Mouse (Mus musculus): ENCODE measurements around the gene Ece1.
A peak's percentile ranks its signal among the peaks of the same experiment; 100 is the strongest.
"Not testable (repeated sequence)": the region's sequence is repeated elsewhere in the genome, so short reads cannot be mapped to it uniquely, and the experiment has no call there.

The Ece1 gene

DNA sequence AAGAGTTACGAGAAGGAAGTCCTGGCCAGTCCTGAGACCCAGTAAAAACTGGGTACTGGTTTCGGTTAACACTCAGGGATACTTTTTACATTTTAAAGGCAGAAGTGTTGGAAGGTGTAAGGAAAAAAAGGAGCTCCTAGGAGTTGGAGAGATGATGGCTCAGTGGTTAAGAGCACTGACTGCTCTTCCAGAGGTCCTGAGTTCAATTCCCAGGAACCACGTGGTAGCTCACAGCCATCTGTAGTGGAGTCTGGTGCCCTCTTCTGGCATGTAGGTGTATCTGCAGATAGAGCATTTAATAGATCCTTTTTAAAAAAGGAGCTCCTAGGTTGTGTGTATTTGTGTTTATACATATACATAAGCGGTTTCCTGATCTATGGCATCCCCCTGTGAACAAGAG is 83.3 kb downstream of the Ece1 start:
- DNase-seq, result no peak

GRCm38 (mm10) chr4:137946419-137946818 is 84.4 kb downstream of the Ece1 start:
- no peak for DNase-seq

- DNase-seq, result peak; percentile 60
These were observed 90.8 kb downstream of the Ece1 start for GRCm38 (mm10) chr4:137952840-137953239.

DNA sequence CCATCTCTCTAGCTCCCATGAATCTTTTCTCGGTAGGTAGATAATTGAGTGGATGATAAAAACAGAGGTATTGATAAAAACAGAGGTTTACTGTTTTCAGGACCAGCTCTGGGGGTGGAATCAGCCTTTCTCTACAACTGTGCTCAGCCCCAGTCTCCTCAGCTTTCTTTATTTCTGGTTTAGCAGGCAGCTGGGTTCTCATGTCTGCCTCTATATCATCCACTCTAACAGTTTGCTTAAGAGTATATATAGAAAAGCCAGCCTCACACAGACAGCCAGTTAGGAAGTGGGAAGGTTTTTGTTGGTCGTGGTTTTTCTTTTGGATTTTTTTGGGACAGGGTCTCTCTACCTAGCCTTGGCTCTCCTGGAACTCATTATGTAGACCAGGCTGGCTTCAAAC is 92.1 kb downstream of the Ece1 start:
- no peak for DNase-seq

DNA sequence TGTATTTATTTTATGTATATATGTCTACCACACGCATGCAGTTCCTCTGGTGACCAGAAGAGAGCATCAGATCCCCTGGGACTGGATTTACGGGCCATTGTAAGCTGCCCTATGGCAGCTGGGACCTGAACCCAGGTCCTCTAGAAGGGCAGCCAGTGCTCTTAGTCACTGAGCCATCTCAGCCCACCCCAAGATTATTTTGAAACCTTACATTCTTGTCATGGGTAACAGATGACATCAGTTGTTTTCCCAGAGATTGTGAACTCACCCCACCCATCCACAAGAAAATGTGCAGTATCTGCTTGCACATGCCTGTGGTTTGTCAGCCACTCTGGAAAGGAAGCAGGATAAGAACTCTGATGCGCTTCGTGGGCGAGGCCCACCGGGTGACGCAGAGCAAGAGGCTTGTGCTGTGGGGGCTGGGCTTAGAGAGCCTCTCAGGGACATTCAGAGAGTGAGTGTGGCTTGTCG is 92.9 kb downstream of the Ece1 start:
- DNase-seq, result no peak

DNA sequence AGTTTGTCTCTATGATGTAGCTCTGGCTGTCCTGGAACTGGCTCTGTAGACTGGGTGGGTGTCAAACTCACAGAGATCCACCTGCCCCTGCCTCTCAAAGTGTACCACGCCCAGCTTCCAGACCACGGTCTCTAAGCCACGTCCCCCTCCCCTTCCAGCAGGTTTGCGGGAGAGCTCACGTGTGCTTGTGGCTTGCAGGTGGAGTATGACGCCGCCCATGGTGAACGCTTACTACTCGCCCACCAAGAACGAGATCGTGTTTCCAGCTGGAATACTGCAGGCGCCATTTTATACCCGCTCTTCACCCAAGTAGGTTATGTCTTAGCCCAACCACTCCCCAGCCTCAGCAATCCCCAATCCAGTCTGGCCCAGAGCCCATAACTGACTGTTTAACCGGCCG is 94.2 kb downstream of the Ece1 start:
- no peak for DNase-seq

DNA sequence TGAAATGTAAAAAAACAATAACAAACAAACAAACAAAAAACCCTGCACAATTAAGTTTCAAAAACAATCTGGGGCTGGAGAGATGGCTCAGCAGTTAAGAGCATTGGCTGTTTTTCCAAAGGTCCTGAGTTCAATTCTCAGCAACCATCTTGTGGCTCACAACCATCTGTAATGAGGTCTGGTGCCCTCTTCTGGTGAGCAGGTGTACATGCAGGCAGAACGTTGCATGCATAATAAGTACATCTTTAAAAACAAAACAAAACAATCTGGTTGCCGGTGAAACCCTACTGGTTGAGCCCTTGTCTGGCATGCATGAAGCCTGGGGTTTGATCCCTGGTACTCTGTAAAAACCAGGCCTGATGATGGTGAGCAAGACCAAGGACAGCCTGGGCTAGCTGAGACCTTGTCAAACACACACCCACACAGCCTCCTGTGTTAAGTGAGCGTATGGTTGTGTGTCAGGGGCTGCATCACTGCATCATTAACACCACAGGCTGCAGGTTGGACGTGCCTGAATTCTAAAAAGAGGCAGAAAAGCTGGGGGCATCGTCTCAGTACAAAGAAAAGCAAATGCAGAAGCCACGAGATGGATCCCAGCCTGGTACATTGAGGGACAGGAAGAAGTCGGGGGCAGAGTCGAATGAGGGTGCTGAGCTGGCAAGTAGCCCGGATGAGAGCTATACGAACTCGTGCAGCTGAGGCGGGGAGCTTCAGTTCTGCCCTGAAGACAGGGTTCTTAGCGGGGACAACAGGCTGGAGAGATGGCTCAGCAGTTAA is 98.0 kb downstream of the Ece1 start:
- DNase-seq, result no peak

DNA sequence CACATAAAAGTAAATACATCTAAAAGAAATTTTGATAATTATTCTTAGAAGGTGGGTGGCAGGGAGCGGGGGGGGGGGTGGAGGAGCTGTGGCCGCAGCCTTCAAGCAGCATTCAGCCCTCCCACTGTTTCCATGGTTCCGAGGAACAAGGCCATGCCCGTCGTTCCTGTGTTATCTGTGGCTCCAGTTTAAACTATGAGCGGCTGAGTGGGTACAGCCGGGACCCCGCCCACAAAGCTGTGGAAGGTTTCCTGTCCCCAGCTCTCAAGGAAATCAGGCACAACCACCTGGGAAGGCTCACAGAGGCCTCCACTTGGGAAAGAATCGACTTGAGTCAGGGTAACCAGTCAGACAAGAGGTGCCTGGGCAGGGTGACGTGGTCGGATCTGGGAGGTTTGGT is 98.7 kb downstream of the Ece1 start:
- no peak for DNase-seq

DNA sequence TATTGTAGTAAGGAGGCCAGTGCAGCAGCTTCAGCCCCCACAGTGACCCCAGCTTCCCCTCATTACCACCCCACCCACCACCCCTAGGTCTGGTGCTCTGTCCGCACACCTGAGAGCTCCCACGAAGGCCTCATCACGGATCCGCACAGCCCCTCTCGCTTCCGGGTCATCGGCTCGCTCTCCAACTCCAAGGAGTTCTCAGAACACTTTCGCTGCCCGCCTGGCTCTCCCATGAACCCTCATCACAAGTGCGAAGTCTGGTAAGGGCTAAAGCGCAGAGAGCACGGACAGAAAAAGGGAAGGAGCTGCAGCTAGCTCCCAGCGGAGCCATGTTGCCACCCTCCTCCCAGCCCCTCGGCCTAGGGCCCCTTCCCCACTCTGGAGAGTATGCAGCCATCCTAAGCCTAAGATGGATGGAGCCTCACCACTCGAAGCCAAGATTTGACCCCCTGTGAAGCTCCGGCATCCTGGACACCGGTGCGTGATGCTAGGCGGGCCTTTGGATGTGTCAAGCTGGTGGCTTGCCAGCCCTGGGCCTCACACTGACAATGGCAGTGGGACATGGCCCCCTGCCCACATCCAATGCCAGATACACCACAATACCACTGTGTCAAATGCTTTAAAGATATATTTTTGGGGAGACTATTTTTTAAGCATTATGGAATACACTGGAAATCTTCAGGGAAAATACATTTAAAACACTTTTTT is 100.8 kb downstream of the Ece1 start:
- DNase-seq, result no peak

DNA sequence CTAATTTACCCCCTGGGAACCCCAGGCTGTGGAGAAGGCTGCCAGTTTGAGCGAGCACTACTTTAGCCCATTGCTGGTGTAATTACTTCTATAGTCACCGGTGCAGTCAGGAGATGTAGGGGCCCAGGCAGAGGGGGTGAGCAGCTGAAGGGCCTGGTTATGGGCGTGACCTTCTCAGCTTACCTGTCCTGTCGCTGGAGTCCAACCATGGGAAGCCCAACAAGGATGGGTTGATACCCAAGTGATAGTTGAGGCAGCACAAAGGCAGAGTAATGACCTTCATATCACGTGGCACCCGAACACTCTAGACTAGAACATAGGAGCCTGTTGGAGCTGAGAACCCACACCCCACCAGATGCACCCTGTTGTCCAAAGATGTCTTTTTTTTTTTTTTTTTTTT is 101.4 kb downstream of the Ece1 start:
- no peak for DNase-seq

DNA sequence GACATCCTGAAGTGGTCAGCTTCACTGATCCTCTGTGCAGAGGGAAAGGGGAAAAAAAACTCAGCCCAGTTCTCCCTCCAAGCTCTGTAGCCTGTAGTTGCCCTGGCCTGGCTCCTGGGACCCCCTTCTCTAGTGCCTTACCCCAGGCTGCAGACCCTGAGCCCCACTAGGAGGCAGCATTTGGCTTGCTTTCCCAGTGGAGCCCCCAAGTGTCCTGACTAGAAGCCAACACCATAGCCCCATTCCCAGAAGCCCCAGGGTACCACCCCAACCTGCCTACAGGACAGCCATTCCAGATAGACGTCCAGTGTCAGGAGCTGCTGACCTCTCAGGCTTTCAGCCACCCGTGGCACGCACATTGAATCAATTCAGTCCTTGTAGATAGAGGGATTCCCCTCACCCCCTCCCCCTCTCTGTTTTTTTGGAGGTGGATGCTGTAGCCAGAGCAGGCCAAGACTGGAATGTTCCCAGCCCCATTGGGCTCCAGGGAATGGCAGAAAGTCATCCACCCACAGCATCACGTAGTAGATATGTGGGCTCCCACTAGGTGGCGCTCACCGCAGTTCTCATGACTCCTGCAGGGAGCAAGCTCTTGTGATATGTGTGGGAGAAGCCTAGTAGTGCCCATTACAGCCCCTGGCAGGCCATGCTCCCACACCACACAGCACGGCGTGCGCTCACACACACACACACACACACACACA is 102.0 kb downstream of the Ece1 start:
- DNase-seq, result peak; percentile 79

DNA sequence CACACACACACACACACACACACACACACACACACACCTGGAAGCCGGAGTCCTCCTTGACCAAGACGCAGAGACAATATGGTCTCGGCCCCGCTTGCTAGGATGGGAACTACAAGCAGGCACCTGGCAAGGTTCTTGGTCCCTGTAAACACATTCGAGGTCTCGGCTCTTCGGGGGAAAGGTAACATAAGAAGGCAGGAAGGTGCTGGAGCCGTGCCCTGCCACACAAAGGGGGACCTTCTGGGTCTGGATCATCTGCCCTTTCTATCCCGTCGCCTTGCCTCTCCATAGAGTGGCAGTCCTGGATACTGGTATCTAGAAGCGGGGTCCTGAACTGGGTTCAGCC is 102.5 kb downstream of the Ece1 start:
- DNase-seq, result no peak

- peak; percentile 78 for DNase-seq
These were observed 106.2 kb downstream of the Ece1 start for GRCm38 (mm10) chr4:137968203-137968602.

DNA sequence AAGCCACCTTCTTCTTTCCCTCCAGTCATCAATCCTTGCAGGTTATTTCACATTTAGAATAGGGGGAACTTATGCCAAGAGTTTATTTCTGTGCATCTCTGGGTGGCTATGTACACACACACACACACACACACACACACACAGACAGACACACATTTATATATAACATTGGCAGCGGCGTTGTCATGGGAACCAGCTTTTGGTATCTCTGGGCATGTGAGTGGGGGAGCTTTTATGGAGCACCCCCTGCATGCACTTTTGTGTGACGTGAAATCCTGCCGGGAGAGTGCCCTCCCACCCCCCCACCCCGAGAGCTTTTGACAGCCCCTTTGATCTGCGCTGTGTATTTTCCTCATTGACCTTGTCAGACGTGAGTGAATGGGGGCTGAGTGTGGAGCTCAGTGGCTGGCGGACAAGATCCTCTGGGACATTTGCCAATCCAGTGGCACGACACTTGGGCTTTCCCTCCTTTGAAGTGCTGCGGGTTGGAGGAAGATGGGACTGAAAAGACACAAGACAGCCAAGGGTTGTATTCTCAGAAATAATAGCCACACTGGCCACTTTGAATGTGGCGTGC is 108.7 kb downstream of the Ece1 start:
- DNase-seq, result not testable (repeated sequence)

- not testable (repeated sequence) for DNase-seq
These were observed 112.9 kb downstream of the Ece1 start for GRCm38 (mm10) chr4:137974856-137975432.

DNA sequence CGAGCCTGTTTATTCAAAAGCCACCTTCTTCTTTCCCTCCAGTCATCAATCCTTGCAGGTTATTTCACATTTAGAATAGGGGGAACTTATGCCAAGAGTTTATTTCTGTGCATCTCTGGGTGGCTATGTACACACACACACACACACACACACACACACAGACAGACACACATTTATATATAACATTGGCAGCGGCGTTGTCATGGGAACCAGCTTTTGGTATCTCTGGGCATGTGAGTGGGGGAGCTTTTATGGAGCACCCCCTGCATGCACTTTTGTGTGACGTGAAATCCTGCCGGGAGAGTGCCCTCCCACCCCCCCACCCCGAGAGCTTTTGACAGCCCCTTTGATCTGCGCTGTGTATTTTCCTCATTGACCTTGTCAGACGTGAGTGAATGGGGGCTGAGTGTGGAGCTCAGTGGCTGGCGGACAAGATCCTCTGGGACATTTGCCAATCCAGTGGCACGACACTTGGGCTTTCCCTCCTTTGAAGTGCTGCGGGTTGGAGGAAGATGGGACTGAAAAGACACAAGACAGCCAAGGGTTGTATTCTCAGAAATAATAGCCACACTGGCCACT is 117.1 kb downstream of the Ece1 start:
- DNase-seq, result not testable (repeated sequence)

- no peak for DNase-seq
These were observed 120.8 kb downstream of the Ece1 start for GRCm38 (mm10) chr4:137982869-137983268.

- no peak for DNase-seq
These were observed 122.2 kb downstream of the Ece1 start for GRCm38 (mm10) chr4:137984212-137984611.

DNA sequence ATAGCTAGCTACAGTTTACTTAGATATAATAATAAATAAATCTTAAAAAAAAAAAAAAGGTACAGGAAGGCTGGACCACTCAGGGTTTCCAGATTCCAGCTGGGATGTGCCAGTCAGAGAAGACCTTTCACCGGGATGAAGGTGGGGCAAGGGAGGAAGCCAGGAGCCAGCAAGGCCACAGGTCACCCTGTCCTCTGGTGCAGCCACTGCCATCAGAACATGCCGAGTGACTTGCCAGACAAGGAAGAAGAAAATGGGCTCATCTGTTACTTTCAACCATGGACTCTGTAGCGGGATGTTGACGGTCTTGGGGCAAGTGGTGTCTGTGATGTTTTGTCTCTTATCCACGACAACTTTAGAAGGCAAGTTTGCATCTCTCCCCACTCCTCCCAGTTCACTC is 122.7 kb downstream of the Ece1 start:
- DNase-seq, result no peak

- DNase-seq, result no peak
These were observed 127.4 kb downstream of the Ece1 start for GRCm38 (mm10) chr4:137989426-137989825.

GRCm38 (mm10) chr4:137990433-137990832 is 128.4 kb downstream of the Ece1 start:
- no peak for DNase-seq

- no peak for DNase-seq
These were observed 129.2 kb downstream of the Ece1 start for GRCm38 (mm10) chr4:137991240-137991639.

DNA sequence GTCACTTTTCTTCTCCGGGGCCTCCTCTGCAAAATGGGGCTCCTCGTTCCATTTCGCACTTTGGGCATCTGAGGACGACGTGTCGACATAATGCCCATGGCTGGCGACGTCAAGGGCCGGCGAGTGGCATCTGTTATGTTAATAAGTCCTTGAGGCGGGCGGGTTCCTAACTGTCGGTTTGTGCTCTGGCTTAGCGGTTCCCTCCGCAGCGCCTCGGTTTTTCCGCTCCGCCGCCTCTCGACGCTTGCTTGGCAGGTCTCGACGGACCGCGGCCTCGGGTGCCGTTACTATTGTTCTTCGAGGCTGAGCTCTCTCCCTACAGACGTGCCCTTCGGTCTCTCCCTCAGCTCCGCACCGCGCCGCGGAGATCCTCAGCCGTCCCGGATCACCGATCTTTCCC is 130.9 kb downstream of the Ece1 start, which contains the start of gene Eif4g3:
Eif4g3 (plus strand) TSS at position 133 of the 400 bp plus-strand sequence.
- no peak for DNase-seq

Data from cerebellum, adult 11-12 months (tissue).